Mouse (Mus musculus): Measurements from ENCODE around the gene Tmem86a. TPM values are rescaled to one million over a fixed set of nuclear protein-coding genes. Genes with fewer than 3 reads are reported as not detected.

Tmem86a gene
- 4.5 and 7.0 TPM in 2 replicates for total RNA-seq (2023)

DNA sequence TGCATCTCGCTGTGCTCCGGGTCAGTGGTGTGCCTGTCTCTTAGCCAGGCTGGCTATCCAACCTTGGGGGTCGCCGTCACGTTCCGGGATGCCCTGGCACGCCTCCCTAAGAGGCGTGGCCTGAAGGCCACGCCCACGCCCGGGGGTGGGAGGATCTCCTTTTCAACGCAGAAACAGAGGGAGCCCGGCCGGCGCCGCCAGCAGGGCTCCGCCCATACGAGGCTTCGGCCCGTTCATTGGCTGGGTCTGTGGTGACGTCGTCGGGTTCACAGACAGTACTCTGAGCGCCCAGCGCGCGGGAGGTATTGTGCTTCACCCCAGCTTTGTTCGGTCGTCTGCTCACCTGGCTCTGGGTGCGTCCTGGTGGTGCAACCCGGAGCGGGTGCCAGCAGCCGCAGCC, at the start of gene Tmem86a:
TSS of gene Tmem86a (plus strand) at position 236 of the 400 bp plus-strand sequence.

DNA sequence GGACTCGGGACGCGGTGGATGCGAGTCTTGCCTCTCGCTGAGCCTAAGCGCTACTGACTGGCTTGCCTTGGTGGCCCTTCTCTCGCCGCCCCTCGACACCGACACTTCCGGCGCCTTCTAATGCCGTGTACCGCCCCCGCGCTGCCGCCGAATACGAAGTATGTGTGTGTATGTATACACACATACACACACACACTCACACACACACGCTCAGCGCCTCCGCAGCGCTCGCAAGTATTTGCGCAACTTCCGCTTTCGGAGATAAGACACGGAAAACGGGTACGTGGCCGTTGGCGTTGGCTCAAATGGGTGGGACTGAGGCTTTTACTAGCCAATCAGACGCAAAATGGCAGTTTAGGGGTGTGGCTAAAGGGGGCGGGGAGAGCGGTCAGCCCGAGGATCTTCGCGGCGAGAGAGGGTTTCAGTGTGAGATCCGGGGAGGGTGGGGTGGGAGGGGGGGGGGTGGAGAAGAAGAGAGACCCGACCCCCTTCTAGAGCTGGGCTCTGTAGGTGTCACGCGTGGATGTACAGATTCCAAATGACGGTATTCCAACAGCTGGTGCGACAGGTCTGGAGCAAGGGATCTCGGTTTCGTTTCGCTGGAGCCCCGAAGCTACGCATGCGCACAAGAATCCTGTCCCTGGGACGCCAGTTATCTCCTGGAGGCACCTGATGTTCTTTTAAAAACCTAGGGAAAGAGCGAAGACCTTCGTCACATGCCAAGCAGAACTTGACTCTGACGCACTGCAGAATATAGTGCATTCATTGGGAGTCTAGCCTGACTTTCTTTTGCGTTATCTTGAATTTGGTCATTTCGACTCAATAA, 42.0 kb upstream of the Tmem86a start, which contains the start of gene Spty2d1:
TSS of gene Spty2d1 (minus strand) at position 244 of the 826 bp plus-strand sequence.

Other genes with a start within 250 kb of the Tmem86a start
- 389 and 441 TPM in 2 replicates for gene Ldha, start 209.1 kb upstream of the Tmem86a start, total RNA-seq (2023)
- 0.60 and 0.75 TPM in 2 replicates for gene Ldhc, start 189.4 kb upstream of the Tmem86a start, total RNA-seq (2023)
- gene Tsg101, start 130.6 kb upstream of the Tmem86a start, total RNA-seq (2023): 50.5 and 59.4 TPM in 2 replicates
- 9.9 and 11.1 TPM in 2 replicates for gene Uevld, start 92.1 kb upstream of the Tmem86a start, total RNA-seq (2023)
- gene Gm9999, start 67.0 kb upstream of the Tmem86a start, total RNA-seq (2023): not detected in 2 replicates
- 81.9 and 83.8 TPM in 2 replicates for gene Spty2d1, start 42.2 kb upstream of the Tmem86a start, total RNA-seq (2023)
- gene Ptpn5, start 83.1 kb downstream of the Tmem86a start, total RNA-seq (2023): not detected in 2 replicates
- not detected in 2 replicates for gene Mrgpra6, start 154.3 kb downstream of the Tmem86a start, total RNA-seq (2023)
- gene Mrgpra9, start 202.2 kb downstream of the Tmem86a start, total RNA-seq (2023): not detected in 2 replicates

Data from neutrophil, adult 65 days (primary cell).